Mouse (Mus musculus): ENCODE data around the gene Wfdc10.

Gene Wfdc10

GRCm38 (mm10) chr2:164701761-164702160 lies 45.9 kb downstream of the Wfdc10 start:
- no peak for DNase-seq (ENCODE audit: low read depth, low spot score)

DNA sequence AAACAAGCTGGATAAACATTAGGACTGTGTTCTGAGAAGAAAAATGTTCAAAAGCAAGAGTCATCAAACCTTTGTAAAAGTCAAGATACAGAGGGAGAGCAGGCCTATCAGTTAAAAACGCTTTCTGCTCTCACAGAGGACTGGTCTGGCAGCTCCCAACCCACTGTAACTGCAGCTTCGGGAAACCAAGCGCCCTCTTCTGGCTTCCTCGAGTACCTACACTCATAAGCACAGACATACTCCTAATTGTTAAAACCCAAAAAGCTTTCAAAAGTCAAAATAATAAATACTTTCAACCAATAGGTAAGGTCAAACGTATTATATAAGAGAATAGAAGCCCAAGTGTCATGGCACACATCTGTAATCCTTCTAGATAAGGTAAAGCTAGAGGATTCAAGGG lies 48.4 kb downstream of the Wfdc10 start:
- DNase-seq (ENCODE audit: low read depth, low spot score): no peak

DNA sequence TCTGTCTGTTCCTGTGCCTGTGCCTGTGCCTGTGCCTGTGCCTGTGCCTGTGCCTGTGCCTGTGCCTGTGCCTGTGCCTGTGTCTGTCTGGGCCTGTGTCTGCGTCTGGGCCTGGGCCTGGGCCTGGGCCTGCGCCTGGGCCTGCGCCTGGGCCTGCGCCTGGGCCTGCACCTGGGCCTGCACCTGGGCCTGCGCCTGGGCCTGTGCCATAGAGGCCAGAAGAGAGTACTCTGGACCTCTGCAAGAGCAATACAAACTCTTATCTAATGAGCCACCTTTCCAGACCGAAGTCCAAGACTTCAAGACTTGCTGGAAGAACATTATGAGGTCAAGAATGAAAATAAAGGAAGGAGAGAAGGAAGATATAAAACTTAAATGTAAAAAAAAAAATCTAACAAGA lies 49.5 kb downstream of the Wfdc10 start:
- DNase-seq (ENCODE audit: low read depth, low spot score): no peak

DNA sequence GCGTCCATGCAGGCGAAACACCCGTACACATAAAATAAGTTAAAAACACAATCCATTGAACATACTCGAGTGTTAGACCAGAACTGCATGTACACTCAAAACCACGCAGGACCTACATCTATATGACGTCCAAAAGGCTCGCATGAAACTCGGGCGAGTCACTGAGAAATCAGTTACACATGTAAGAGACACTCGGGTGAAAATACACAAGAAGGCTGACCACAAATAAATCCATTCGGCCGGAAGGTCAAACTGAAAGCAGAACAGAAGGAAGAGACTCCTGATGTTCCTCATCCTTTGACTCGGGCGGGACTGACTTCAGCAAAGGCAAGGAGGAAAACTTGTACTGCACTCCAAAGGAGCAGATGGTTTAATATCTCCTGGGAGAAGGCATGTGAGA lies 50.1 kb downstream of the Wfdc10 start:
- no peak for DNase-seq (ENCODE audit: low read depth, low spot score)
